Mouse (Mus musculus) small intestine, adult 2 months (tissue): ENCODE measurements around the gene Nus1.

Experiments used
- CTCF ChIP-seq: fragments of 200-500 bp; IDR thresholded peaks from 2 replicates; pipeline ENCODE4 v1.5.1; 2012; ENCODE audit warnings: low read depth, mild to moderate bottlenecking, control low read depth, inconsistent platforms, low read length, moderate library complexity, mixed read lengths; ENCODE audit not compliant: insufficient replicate concordance, insufficient read length; ENCODE audit errors: extremely low read depth
- POLR2A ChIP-seq: fragments of 200-500 bp; IDR thresholded peaks from 2 replicates; pipeline ENCODE4 v1.6.1; 2012; ENCODE audit warnings: low read depth, mild to moderate bottlenecking, control low read depth, inconsistent platforms, low read length, moderate library complexity

DNA sequence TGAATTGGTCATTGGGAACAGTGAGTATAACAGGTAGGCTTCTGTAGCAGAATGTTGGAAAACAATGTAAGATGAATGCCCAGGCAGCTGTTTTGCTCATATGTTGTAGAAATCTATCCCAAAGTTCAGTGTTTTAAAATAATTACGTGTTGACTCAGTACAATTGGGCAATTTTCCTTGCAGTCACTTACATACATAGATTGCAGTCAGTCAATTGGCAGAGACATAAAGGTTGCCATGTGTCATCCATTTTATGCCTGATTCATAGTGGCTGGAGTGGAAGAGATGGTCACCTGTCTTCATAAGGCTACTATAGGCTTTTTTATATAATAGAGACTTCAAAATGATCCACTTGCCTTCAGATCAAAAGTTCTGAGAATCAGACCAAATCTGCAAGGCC is 3.2 kb downstream of the Nus1 start:
- TF ChIP-seq CTCF (no peak), POLR2A (no peak)
